ENCODE assay signal across 8 mouse cellular contexts in the genomic region with DNA sequence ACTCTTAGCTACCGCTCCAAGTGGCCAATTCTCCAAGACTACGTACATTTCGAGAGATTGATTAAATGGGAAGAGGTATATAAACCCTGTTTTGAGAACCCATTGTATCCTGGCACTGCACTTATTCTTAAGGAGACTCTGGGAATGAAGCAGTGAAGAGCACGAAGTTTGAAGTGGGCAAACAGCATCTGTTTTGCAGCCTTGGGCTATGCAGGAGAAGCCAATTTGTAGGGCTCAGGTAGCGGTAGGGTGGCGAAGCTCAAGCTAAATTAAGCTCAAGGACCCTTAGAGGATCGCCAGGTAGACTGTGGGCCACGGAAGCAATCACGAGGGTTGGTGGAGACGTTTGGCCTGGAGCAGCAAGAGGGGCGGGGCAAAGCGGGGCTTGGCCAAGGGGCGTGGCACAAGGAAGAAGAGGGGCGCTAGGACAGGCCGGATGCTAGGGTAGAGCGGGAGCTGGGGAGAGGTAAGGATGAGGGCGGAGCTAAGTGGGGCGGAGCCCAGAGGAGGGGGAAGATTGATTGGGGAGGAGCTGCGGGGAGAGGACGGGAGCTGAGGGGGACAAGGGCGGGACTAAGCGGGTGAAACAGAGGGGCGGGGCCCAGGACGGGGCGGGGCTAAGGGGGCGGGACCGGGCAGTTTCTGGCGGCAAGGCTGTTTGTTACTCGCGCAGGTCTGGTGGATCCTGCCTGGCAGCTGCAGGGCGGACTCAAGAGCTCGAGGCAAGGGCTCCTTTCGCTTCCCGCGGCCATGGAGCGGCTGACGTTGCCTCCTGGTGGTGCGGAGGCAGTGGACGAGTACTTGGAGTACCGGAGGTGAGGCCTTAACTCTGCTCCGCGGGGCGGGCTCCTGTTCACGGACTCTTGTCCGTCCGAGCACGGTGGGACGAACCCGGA. TPM values are rescaled to one million over a fixed set of nuclear protein-coding genes. Genes with fewer than 3 reads are reported as not detected.
DNase-seq lines count a peak whose midpoint lies in the region; ATAC-seq and TF ChIP-seq lines count a peak whose summit lies in the region.

Gene Fam221a, plus strand, starts transcription at position 581 of the 896 bp plus-strand sequence.

- H3K4me2 ChIP-seq in heart, embryonic 11.5 days = peak within 1 kb of the TSS; percentile 91
- H3K4me2 ChIP-seq in kidney, embryonic 16.5 days (replicated peaks; ENCODE audit: low read depth, low read length) = peak within 1 kb of the TSS; percentile 86
- peak within 1 kb of the TSS; percentile 96 for H3K4me2 ChIP-seq in myocyte (ENCODE audit: low read depth)

- H3K4me3 ChIP-seq in bone marrow macrophage, adult 2 months (ENCODE audit: insufficient read depth, low read length) = peak within 1 kb of the TSS; percentile 66
- H3K4me3 ChIP-seq in embryonic fibroblast, embryonic 13.5 days (ENCODE audit: insufficient read depth, low read length) = peak within 1 kb of the TSS; percentile 42
- H3K4me3 ChIP-seq in heart, embryonic 11.5 days (ENCODE audit: low read depth, low read length) = peak within 1 kb of the TSS; percentile 66
- H3K4me3 ChIP-seq in kidney, embryonic 16.5 days (ENCODE audit: low read length) = peak within 1 kb of the TSS; percentile 64
- peak within 1 kb of the TSS; percentile 62 for H3K4me3 ChIP-seq in liver, adult 2 months (ENCODE audit: insufficient read depth, low read depth, low read length)
- H3K4me3 ChIP-seq in myocyte = peak within 1 kb of the TSS; percentile 30

- H3ac ChIP-seq in myocyte (ENCODE audit: control insufficient read depth, insufficient read length) = peak within 1 kb of the TSS; percentile 29

- DNase-seq in A20 (ENCODE audit: low read depth, low spot score) = peak; percentile 95
- DNase-seq in liver, adult 2 months (ENCODE audit: extremely low read depth, low read depth, low spot score) = peak; percentile 80
- DNase-seq in splenic B cell, adult 2 months (ENCODE audit: low read depth, low spot score) = peak; percentile 92

- WGBS in heart, embryonic 11.5 days (ENCODE audit: insufficient replicate concordance) = 4% methylated on average over 46 of the region's 49 CpGs
- 3% methylated on average over 44 of the region's 49 CpGs for WGBS in kidney, embryonic 16.5 days
- 5% methylated on average over 49 of the region's 49 CpGs for WGBS in liver, adult 2 months

- TF ChIP-seq POLR2A in bone marrow macrophage, adult 2 months (IDR thresholded peaks at IDR 0.05; ENCODE audit: borderline replicate concordance, low read depth, low read length) = peak; percentile 68; the same call in 1 of the 2 replicates
- peak; percentile 86 for TF ChIP-seq POLR2A in embryonic fibroblast, embryonic 13.5 days (IDR thresholded peaks at IDR 0.05; ENCODE audit: low read depth, low read length)
- peak; percentile 41; the same call in 1 of the 2 replicates for TF ChIP-seq POLR2A in liver, adult 2 months (IDR thresholded peaks at IDR 0.05; ENCODE audit: extremely low read depth, insufficient read depth, low read length)
- peak; percentile 67 for TF ChIP-seq POLR2A in myocyte (IDR thresholded peaks at IDR 0.05; ENCODE audit: insufficient read length, low read depth)

- H3K27me3 ChIP-seq in heart, embryonic 11.5 days (ENCODE audit: control insufficient read depth, insufficient read depth, low read length) = no peaks in the 10 kb centered on the region
- H3K27me3 ChIP-seq in kidney, embryonic 16.5 days (ENCODE audit: insufficient read depth, low read length) = no peaks in the 10 kb centered on the region
- H3K27me3 ChIP-seq in liver, adult 2 months (ENCODE audit: control insufficient read depth, insufficient read depth, low read length) = no peaks in the 10 kb centered on the region
- H3K27me3 ChIP-seq in myocyte (ENCODE audit: control insufficient read depth, insufficient read depth, insufficient read length) = no peaks in the 10 kb centered on the region
- no peaks in the 10 kb centered on the region for H3K27me3 ChIP-seq in splenic B cell, adult 2 months (ENCODE audit: control insufficient read depth, insufficient read depth, low read length, poor library complexity, severe bottlenecking)

- no peak within 1 kb of the TSS for H3K27ac ChIP-seq in bone marrow macrophage, adult 2 months (ENCODE audit: insufficient read depth, low read depth, low read length)
- no peak within 1 kb of the TSS for H3K27ac ChIP-seq in embryonic fibroblast, embryonic 13.5 days (ENCODE audit: insufficient read depth, low read length)
- H3K27ac ChIP-seq in heart, embryonic 11.5 days (ENCODE audit: low read depth, low read length) = peak within 1 kb of the TSS; percentile 66; the same call in 1 of the 2 replicates
- H3K27ac ChIP-seq in kidney, embryonic 16.5 days (ENCODE audit: low read length) = peak within 1 kb of the TSS; percentile 75
- H3K27ac ChIP-seq in liver, adult 2 months (replicated peaks; ENCODE audit: insufficient read depth, low read depth, low read length) = no peak within 1 kb of the TSS; the same call in 1 of the 2 replicates

- peaks cover 6% of the 10 kb centered on the region for H3K4me1 ChIP-seq in bone marrow macrophage, adult 2 months (ENCODE audit: control insufficient read depth, insufficient read depth, low read length)
- no peaks in the 10 kb centered on the region; the same call in 1 of the 2 replicates for H3K4me1 ChIP-seq in embryonic fibroblast, embryonic 13.5 days (ENCODE audit: control insufficient read depth, insufficient read depth, low read length)
- H3K4me1 ChIP-seq in heart, embryonic 11.5 days (ENCODE audit: control insufficient read depth, insufficient read depth, low read length) = peaks cover 3% of the 10 kb centered on the region
- peaks cover 7% of the 10 kb centered on the region for H3K4me1 ChIP-seq in kidney, embryonic 16.5 days (ENCODE audit: insufficient read depth, low read length)
- H3K4me1 ChIP-seq in liver, adult 2 months (ENCODE audit: control insufficient read depth, insufficient read depth, low read length) = peaks cover 3% of the 10 kb centered on the region; the same call in 1 of the 2 replicates

- peak; percentile 99 for ATAC-seq in heart, embryonic 11.5 days (replicated peaks; ENCODE audit: insufficient number of reproducible peaks, low FRiP score, low TSS enrichment)
- ATAC-seq in kidney, embryonic 16.5 days (ENCODE audit: low FRiP score, low TSS enrichment) = peak; percentile 99

- peak within 1 kb of the TSS; percentile 78 for H3K9ac ChIP-seq in heart, embryonic 11.5 days (ENCODE audit: low read depth, low read length)
- H3K9ac ChIP-seq in kidney, embryonic 16.5 days (replicated peaks; ENCODE audit: low read length) = peak within 1 kb of the TSS; percentile 80
- H3K9ac ChIP-seq in liver, adult 2 months (ENCODE audit: low read depth, low read length) = peak within 1 kb of the TSS; percentile 38

- H3K36me3 ChIP-seq in heart, embryonic 11.5 days (ENCODE audit: control insufficient read depth, insufficient read depth, low read length) = no peaks in the 10 kb centered on the region
- H3K36me3 ChIP-seq in kidney, embryonic 16.5 days (ENCODE audit: insufficient read depth, low read length) = no peaks in the 10 kb centered on the region
- no peaks in the 10 kb centered on the region for H3K36me3 ChIP-seq in liver, adult 2 months (ENCODE audit: control insufficient read depth, insufficient read depth, low read length)
- H3K36me3 ChIP-seq in myocyte (ENCODE audit: control insufficient read depth, insufficient read depth) = no peaks in the 10 kb centered on the region
- no peaks in the 10 kb centered on the region for H3K36me3 ChIP-seq in splenic B cell, adult 2 months (ENCODE audit: control insufficient read depth, insufficient read depth, low read length, poor library complexity, severe bottlenecking)

- no peaks in the 10 kb centered on the region for H3K9me3 ChIP-seq in heart, embryonic 11.5 days (replicated peaks; ENCODE audit: control insufficient read depth, low read length)
- no peaks in the 10 kb centered on the region for H3K9me3 ChIP-seq in kidney, embryonic 16.5 days (ENCODE audit: low read length)

- TF ChIP-seq CTCF in bone marrow macrophage, adult 2 months (IDR thresholded peaks at IDR 0.05; ENCODE audit: low read depth, low read length) = no peak
- no peak for TF ChIP-seq CTCF in embryonic fibroblast, embryonic 13.5 days (IDR thresholded peaks at IDR 0.05; ENCODE audit: borderline replicate concordance, insufficient read depth, low read length)
- peak; percentile 48 for TF ChIP-seq CTCF in liver, adult 2 months (IDR thresholded peaks at IDR 0.05; ENCODE audit: low read depth, low read length)

- H3K79me2 ChIP-seq in liver, adult 2 months (ENCODE audit: control insufficient read depth, insufficient read depth, low read length) = no peaks in the 10 kb centered on the region
- no peaks in the 10 kb centered on the region for H3K79me2 ChIP-seq in myocyte (ENCODE audit: control insufficient read depth, insufficient read depth)

TF ChIP-seq in myocyte, 11 proteins besides CTCF, POLR2A, EP300 and RAD21:
- TF ChIP-seq MYOG (IDR thresholded peaks at IDR 0.05; ENCODE audit: control insufficient read depth in 1 of 3, insufficient read depth in 1 of 3, insufficient read length in 2 of 3, low read depth in 2 of 3) = peak in 2 of 3 experiments; percentile 26 to 49
- TF ChIP-seq MYOD1 (IDR thresholded peaks at IDR 0.05; ENCODE audit: control insufficient read depth in 1 of 3, insufficient read length in 2 of 3, low read depth in 2 of 3) = peak in 2 of 3 experiments; percentile 42 to 56
- no peak for TF ChIP-seq TCF12 (IDR thresholded peaks at IDR 0.05; ENCODE audit: insufficient read depth, poor library complexity, severe bottlenecking)

RNA-seq across cellular contexts. Expression of gene Fam221a, which starts in this region (rescaled TPM):
- 2.8 and 4.0 TPM in 2 replicates for polyA plus RNA-seq in bone marrow macrophage, adult 2 months (2012; ENCODE audit: insufficient read depth, insufficient read length, missing spikeins)
- 2.9 and 6.9 TPM in 2 replicates for polyA plus RNA-seq in embryonic fibroblast, embryonic 13.5 days (2011; ENCODE audit: insufficient read length, low read depth, missing spikeins)
- 4.6 and 5.7 TPM in 2 replicates for polyA plus RNA-seq in heart, embryonic 11.5 days (2014; fragmentation: Nextera tagmentation; extraction: Ambion mirVana)
- polyA plus RNA-seq in kidney, embryonic 16.5 days (2015; fragmentation: Nextera tagmentation; extraction: Ambion mirVana) = 6.0 and 6.2 TPM in 2 replicates
- 0.67 and 0.83 TPM in 2 replicates for total RNA-seq in liver, adult 2 months (2014; rRNA removed)
- 0.14 and 0.17 TPM in 2 replicates for polyA plus RNA-seq in liver, adult 2 months (2012; rRNA removed)
- polyA plus RNA-seq in myocyte (2012; fragmentation: generic; extraction: Trizol) = 0.85 TPM

Comparison
In these comparisons a context has a peak if more than half of its experiments do, and no peak if none do; other contexts are left out.
1. Peak in DNase-seq, H3K4me3 ChIP-seq and H3K9ac ChIP-seq in liver, adult 2 months; RNA of the gene not detected or under 1 TPM.
2. H3K27ac ChIP-seq: peak in heart, embryonic 11.5 days (single experiment) and kidney, embryonic 16.5 days (single experiment); none in bone marrow macrophage, adult 2 months (single experiment), embryonic fibroblast, embryonic 13.5 days (single experiment) and liver, adult 2 months (single experiment).
3. Peak in every context shown above with its lines, with median percentiles within 50 percentile points of each other: DNase-seq, H3K4me3 ChIP-seq, POLR2A ChIP-seq, H3K4me2 ChIP-seq and H3K9ac ChIP-seq.